Mouse (Mus musculus): ENCODE data around the gene Ufsp1. TPM values are rescaled to one million over a fixed set of nuclear protein-coding genes. Genes with fewer than 3 reads are reported as not detected.

Gene Ufsp1
- 3.6 and 6.3 TPM in 2 replicates for total RNA-seq (2012; rRNA removed)

DNA sequence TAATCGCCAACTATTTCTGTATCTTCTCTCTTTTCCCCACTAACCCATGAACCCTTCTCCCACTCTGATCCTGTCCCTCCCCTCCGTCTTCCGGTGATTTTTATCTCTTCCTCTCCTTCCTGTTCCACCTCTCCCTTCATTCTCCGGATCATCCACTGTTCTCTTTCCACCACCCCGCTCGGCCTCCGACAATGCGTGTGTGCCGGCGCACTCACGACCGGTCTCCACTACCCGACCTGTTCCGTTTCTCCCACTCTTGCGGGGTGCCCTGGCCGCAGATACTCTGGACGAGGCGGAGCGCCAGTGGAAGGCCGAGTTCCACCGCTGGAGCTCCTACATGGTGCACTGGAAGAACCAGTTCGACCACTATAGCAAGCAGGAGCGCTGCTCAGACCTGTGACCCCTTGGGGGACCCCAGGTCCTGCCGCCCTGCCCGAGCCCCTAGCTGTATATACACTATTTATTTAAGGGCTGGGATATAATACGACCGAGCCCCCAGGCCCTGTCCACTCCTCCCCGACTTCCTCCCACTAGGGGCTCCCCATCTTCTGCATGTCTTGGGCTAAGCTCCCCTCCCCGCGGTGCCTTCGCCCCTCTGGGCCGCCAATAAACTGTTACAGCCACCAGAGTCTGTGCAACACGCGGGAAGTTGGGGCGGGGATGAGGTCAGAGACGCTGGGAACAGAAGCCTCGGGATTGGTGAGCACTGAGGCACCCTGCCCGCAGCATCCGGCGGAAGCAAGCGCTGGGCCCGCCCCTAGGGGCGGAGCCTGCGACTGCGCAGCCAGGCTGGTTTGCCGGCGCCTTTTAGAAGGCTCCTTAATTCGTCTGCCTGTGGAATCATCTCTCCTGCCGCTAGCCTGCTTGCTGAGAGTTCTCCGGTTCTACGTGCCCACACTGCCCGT lies at the start of gene Ufsp1:
Gene Ufsp1, plus strand, starts transcription at position 791 of the 905 bp plus-strand sequence.
- TF ChIP-seq ZC3H11A (IDR thresholded peaks at IDR 0.05; ENCODE audit: borderline replicate concordance, low read depth, low read length), result no peak
- TF ChIP-seq HCFC1 (IDR thresholded peaks at IDR 0.05; ENCODE audit: borderline replicate concordance, insufficient read depth, low read length), result no peak; the same call in 1 of the 2 replicates
- TF ChIP-seq ZNF384 (IDR thresholded peaks at IDR 0.05; ENCODE audit: low read depth, low read length), result no peak
- TF ChIP-seq CHD2 (IDR thresholded peaks at IDR 0.05; ENCODE audit: low read depth, low read length), result no peak; the same call in 1 of the 2 replicates
- TF ChIP-seq MAFK (IDR thresholded peaks at IDR 0.05; ENCODE audit: insufficient read depth, low read depth, low read length), result no peak
- peaks cover 0 to 14% of the 10 kb centered on the region in 2 experiments; a peak in 1 of 4 replicates for H3K4me1 ChIP-seq (ENCODE audit: control insufficient read depth in 2 of 2, insufficient read depth in 2 of 2, low read length in 2 of 2, poor library complexity in 1 of 2)

GRCm38 (mm10) chr5:137263897-137264720 lies 30.3 kb upstream of the Ufsp1 start:
- in situ Hi-C loops (cut with MboI; ENCODE audit: low sequenced_read_pairs in 2 of 2, unreplicated experiment in 2 of 2), result no loop called here
- DNase-seq (ENCODE audit: low read depth, low spot score), result no peak
- Histone ChIP-seq H3K9ac (ENCODE audit: insufficient read depth, low read depth, low read length, poor library complexity, severe bottlenecking) (no peak overlapping the region), H3K36me3 (ENCODE audit: control insufficient read depth, insufficient read depth, low read length, poor library complexity, severe bottlenecking) (no peaks in the 10 kb centered on the region), H3K4me1 (ENCODE audit: control insufficient read depth in 2 of 2, insufficient read depth in 2 of 2, low read length in 2 of 2, poor library complexity in 1 of 2) (no peaks in the 10 kb centered on the region; a peak in 1 of 4 replicates), H3K27ac (ENCODE audit: insufficient read depth, low read depth, low read length, poor library complexity, severe bottlenecking) (no peak overlapping the region), H3K4me3 (ENCODE audit: insufficient read depth in 1 of 2, low read depth in 1 of 2, low read length in 2 of 2, poor library complexity in 1 of 2, severe bottlenecking in 1 of 2) (no peak overlapping the region), H3K9me3 (ENCODE audit: control insufficient read depth, insufficient read depth, low read depth, low read length) (no peaks in the 10 kb centered on the region)
- no peak for TF ChIP-seq CHD2 (IDR thresholded peaks at IDR 0.05; ENCODE audit: low read depth, low read length)
- TF ChIP-seq MAFK (IDR thresholded peaks at IDR 0.05; ENCODE audit: insufficient read depth, low read depth, low read length), result no peak

More for the DNA sequence above, at the start of gene Ufsp1:
- Histone ChIP-seq H3K9me3 (ENCODE audit: control insufficient read depth, insufficient read depth, low read depth, low read length) (no peaks in the 10 kb centered on the region), H3K9ac (ENCODE audit: insufficient read depth, low read depth, low read length, poor library complexity, severe bottlenecking) (peak within 1 kb of the TSS; percentile 96), H3K27ac (ENCODE audit: insufficient read depth, low read depth, low read length, poor library complexity, severe bottlenecking) (peak within 1 kb of the TSS; percentile 80), H3K4me3 (ENCODE audit: insufficient read depth in 1 of 2, low read depth in 1 of 2, low read length in 2 of 2, poor library complexity in 1 of 2, severe bottlenecking in 1 of 2) (peak within 1 kb of the TSS; percentile 70 to 93), H3K36me3 (ENCODE audit: control insufficient read depth, insufficient read depth, low read length, poor library complexity, severe bottlenecking) (peaks cover 45% of the 10 kb centered on the region)
- in situ Hi-C loops (cut with MboI; ENCODE audit: low sequenced_read_pairs in 2 of 2, unreplicated experiment in 2 of 2), result no loop called here
- peak; percentile 87 for DNase-seq (ENCODE audit: low read depth, low spot score)

GRCm38 (mm10) chr5:137264787-137265186 lies 29.6 kb upstream of the Ufsp1 start:
- no peak overlapping the region for H3K9ac ChIP-seq (ENCODE audit: insufficient read depth, low read depth, low read length, poor library complexity, severe bottlenecking)
- no peak overlapping the region for H3K4me3 ChIP-seq (ENCODE audit: insufficient read depth in 1 of 2, low read depth in 1 of 2, low read length in 2 of 2, poor library complexity in 1 of 2, severe bottlenecking in 1 of 2)
- DNase-seq (ENCODE audit: low read depth, low spot score), result no peak
- in situ Hi-C loops (cut with MboI; ENCODE audit: low sequenced_read_pairs in 2 of 2, unreplicated experiment in 2 of 2), result no loop called here
- H3K36me3 ChIP-seq (ENCODE audit: control insufficient read depth, insufficient read depth, low read length, poor library complexity, severe bottlenecking), result no peaks in the 10 kb centered on the region
- H3K4me1 ChIP-seq (ENCODE audit: control insufficient read depth in 2 of 2, insufficient read depth in 2 of 2, low read length in 2 of 2, poor library complexity in 1 of 2), result no peaks in the 10 kb centered on the region; a peak in 1 of 4 replicates
- TF ChIP-seq CHD2 (IDR thresholded peaks at IDR 0.05; ENCODE audit: low read depth, low read length) (no peak), ZC3H11A (IDR thresholded peaks at IDR 0.05; ENCODE audit: borderline replicate concordance, low read depth, low read length) (no peak), HCFC1 (IDR thresholded peaks at IDR 0.05; ENCODE audit: borderline replicate concordance, insufficient read depth, low read length) (no peak), ZNF384 (IDR thresholded peaks at IDR 0.05; ENCODE audit: low read depth, low read length) (no peak), MAFK (IDR thresholded peaks at IDR 0.05; ENCODE audit: insufficient read depth, low read depth, low read length) (no peak)
- H3K27ac ChIP-seq (ENCODE audit: insufficient read depth, low read depth, low read length, poor library complexity, severe bottlenecking), result no peak overlapping the region
- no peaks in the 10 kb centered on the region for H3K9me3 ChIP-seq (ENCODE audit: control insufficient read depth, insufficient read depth, low read depth, low read length)

- Histone ChIP-seq H3K9ac (ENCODE audit: insufficient read depth, low read depth, low read length, poor library complexity, severe bottlenecking) (peak overlapping the region; percentile 17; the same call in 1 of the 2 replicates), H3K36me3 (ENCODE audit: control insufficient read depth, insufficient read depth, low read length, poor library complexity, severe bottlenecking) (no peaks in the 10 kb centered on the region), H3K4me1 (ENCODE audit: control insufficient read depth in 2 of 2, insufficient read depth in 2 of 2, low read length in 2 of 2, poor library complexity in 1 of 2) (no peaks in the 10 kb centered on the region; a peak in 1 of 4 replicates), H3K4me3 (ENCODE audit: insufficient read depth in 1 of 2, low read depth in 1 of 2, low read length in 2 of 2, poor library complexity in 1 of 2, severe bottlenecking in 1 of 2) (peak overlapping the region; percentile 27 to 44), H3K27ac (ENCODE audit: insufficient read depth, low read depth, low read length, poor library complexity, severe bottlenecking) (peak overlapping the region; percentile 40; the same call in 1 of the 2 replicates), H3K9me3 (ENCODE audit: control insufficient read depth, insufficient read depth, low read depth, low read length) (no peaks in the 10 kb centered on the region)
- DNase-seq (ENCODE audit: low read depth, low spot score), result no peak
- in situ Hi-C loops (cut with MboI; ENCODE audit: low sequenced_read_pairs in 2 of 2, unreplicated experiment in 2 of 2), result no loop called here
- no peak for TF ChIP-seq HCFC1 (IDR thresholded peaks at IDR 0.05; ENCODE audit: borderline replicate concordance, insufficient read depth, low read length)
- no peak for TF ChIP-seq MAFK (IDR thresholded peaks at IDR 0.05; ENCODE audit: insufficient read depth, low read depth, low read length)
These were observed 26.1 kb upstream of the Ufsp1 start for GRCm38 (mm10) chr5:137268131-137268910.

Data from ES-E14 (cell line).